Mouse (Mus musculus) embryonic stem cell, embryonic (primary cell): ENCODE results near the gene Dact3.

Source experiments
- CTCF ChIA-PET, 4 experiments: fragments of 300-600 bp in 2 of 4; fragments of 350-600 bp in 2 of 4; sonication (Branson Sonifier 250); formaldehyde crosslinking; loops; one replicate each; lab custom pipeline; 2022; ENCODE audit warnings: inconsistent platforms in 2 of 4; lab: Charles Lee
- POLR2A ChIA-PET, 4 experiments: fragments of 300-600 bp in 2 of 4; fragments of 350-600 bp in 2 of 4; sonication (Branson Sonifier 250); formaldehyde crosslinking; loops; one replicate each; lab custom pipeline; 2022; ENCODE audit warnings: antibody characterized with exemption in 4 of 4, inconsistent platforms in 1 of 4; lab: Charles Lee

Gene Dact3

GRCm38 (mm10) chr7:16874756-16875309, 284 bp upstream of the Dact3 start:
- ChIA-PET CTCF (interaction anchor here (0.6 to 4.1 kb wide), 45 partner anchors 9 to 245 kb away, joined by 3 to 78 read pairs (median 5); partner anchors contain the start of genes Gng8 (in 4 of the 4), Calm3 (in 1 of the 4), Prkd2 (in 1 of the 4) and Psg16 (in 1 of the 4)), POLR2A (interaction anchor here (0.5 to 3.6 kb wide), 47 partner anchors 9 to 915 kb away, joined by 3 to 29 read pairs (median 5); partner anchors contain the start of genes Gng8 (in 4 of the 4), Slc1a5 (in 3 of the 4), Calm3 (in 2 of the 4) and Ap2s1 (in 1 of the 4))

GRCm38 (mm10) chr7:16875326-16875725, 209 bp downstream of the Dact3 start:
- POLR2A ChIA-PET = interaction anchor here (0.5 to 3.6 kb wide), 40 partner anchors 9 to 181 kb away, joined by 3 to 29 read pairs (median 5); partner anchors contain the start of genes Gng8 (in 4 of the 4), Slc1a5 (in 3 of the 4), Calm3 (in 2 of the 4) and Ap2s1 (in 1 of the 4)
- CTCF ChIA-PET = interaction anchor here in 3 of 4 experiments (0.6 to 4.1 kb wide), 34 partner anchors 9 to 246 kb away, joined by 3 to 78 read pairs (median 6); partner anchors contain the start of genes Gng8 (in 3 of the 3), Calm3 (in 1 of the 3) and Psg16 (in 1 of the 3)

GRCm38 (mm10) chr7:16876006-16876405, 889 bp downstream of the Dact3 start:
- CTCF ChIA-PET = interaction anchor here in 1 of 4 experiments (1.0 to 4.1 kb wide), 6 partner anchors 15 to 247 kb away, joined by 5 to 78 read pairs (median 14); partner anchors contain the start of gene Gng8

GRCm38 (mm10) chr7:16876608-16877007, 1.5 kb downstream of the Dact3 start:
- ChIA-PET POLR2A (interaction anchor here in 3 of 4 experiments (0.8 to 3.6 kb wide), 7 partner anchors 8 to 27 kb away, joined by 3 to 20 read pairs (median 7); partner anchors contain the start of gene Gng8 (in 2 of the 3)), CTCF (interaction anchor here in 1 of 4 experiments (1.0 to 4.1 kb wide), 4 partner anchors 15 to 60 kb away, joined by 5 to 78 read pairs (median 10); partner anchors contain the start of gene Gng8)

More at GRCm38 (mm10) chr7:16876006-16876405, 889 bp downstream of the Dact3 start:
- POLR2A ChIA-PET = interaction anchor here in 3 of 4 experiments (0.7 to 3.6 kb wide), 9 partner anchors 9 to 146 kb away, joined by 3 to 20 read pairs (median 7); partner anchors contain the start of gene Gng8 (in 2 of the 3)

GRCm38 (mm10) chr7:16877717-16878116, 2.6 kb downstream of the Dact3 start:
- ChIA-PET POLR2A (interaction anchor here in 1 of 4 experiments (2.7 kb wide), 1 partner anchor 14 kb away, joined by 9 read pairs; the partner anchor contains the start of gene Gng8), CTCF (interaction anchor here in 2 of 4 experiments (0.7 to 1.0 kb wide), 2 partner anchors 13 to 17 kb away, joined by 3 read pairs; no protein-coding TSS in a partner anchor)

GRCm38 (mm10) chr7:16879796-16880547, 4.9 kb downstream of the Dact3 start:
- CTCF ChIA-PET = interaction anchor here in 2 of 4 experiments (0.5 to 2.1 kb wide), 2 partner anchors 15 to 128 kb away, joined by 4 to 8 read pairs; no protein-coding TSS in a partner anchor
- POLR2A ChIA-PET = interaction anchor here in 2 of 4 experiments (0.6 to 2.2 kb wide), 4 partner anchors 12 to 88 kb away, joined by 3 to 10 read pairs (median 4); partner anchors contain the start of genes Gng8 (in 1 of the 2) and Ptgir (in 1 of the 2)

GRCm38 (mm10) chr7:16880615-16881014, 5.5 kb downstream of the Dact3 start:
- CTCF ChIA-PET = interaction anchor here in 3 of 4 experiments (0.5 to 3.0 kb wide), 5 partner anchors 11 to 127 kb away, joined by 4 to 11 read pairs (median 5); partner anchors contain the start of gene Gng8 (in 1 of the 3)
- POLR2A ChIA-PET = interaction anchor here in 2 of 4 experiments (0.6 to 2.2 kb wide), 6 partner anchors 11 to 88 kb away, joined by 3 to 10 read pairs (median 4); partner anchors contain the start of genes Gng8 (in 1 of the 2) and Ptgir (in 1 of the 2)

GRCm38 (mm10) chr7:16883162-16883561, 8.0 kb downstream of the Dact3 start:
- CTCF ChIA-PET = interaction anchor here (0.6 to 3.0 kb wide), 7 partner anchors 9 to 41 kb away, joined by 3 to 15 read pairs (median 4); partner anchors contain the start of genes Gng8 (in 3 of the 4) and Dact3 (in 1 of the 4)
- POLR2A ChIA-PET = interaction anchor here in 3 of 4 experiments (1.6 to 2.9 kb wide), 3 partner anchors 9 to 14 kb away, joined by 5 to 8 read pairs (median 6); partner anchors contain the start of gene Gng8 (in 1 of the 3)

- CTCF ChIA-PET = interaction anchor here in 2 of 4 experiments (0.9 to 2.1 kb wide), 8 partner anchors 10 to 118 kb away, joined by 3 to 15 read pairs (median 4); partner anchors contain the start of genes Calm3 (in 1 of the 2), Dact3 (in 1 of the 2) and Pnmal2 (in 1 of the 2)
- POLR2A ChIA-PET = interaction anchor here in 3 of 4 experiments (0.6 to 2.9 kb wide), 13 partner anchors 8 to 598 kb away, joined by 3 to 8 read pairs (median 4); partner anchors contain the start of genes Calm3 (in 2 of the 3), Dact3 (in 2 of the 3) and Ccdc9 (in 1 of the 3)
Measured at GRCm38 (mm10) chr7:16884334-16884733, 9.2 kb downstream of the Dact3 start.

- ChIA-PET POLR2A (interaction anchor here in 3 of 4 experiments (0.8 to 2.9 kb wide), 8 partner anchors 9 to 15 kb away, joined by 3 to 8 read pairs (median 4); partner anchors contain the start of gene Dact3 (in 2 of the 3)), CTCF (interaction anchor here in 1 of 4 experiments (0.7 to 1.7 kb wide), 6 partner anchors 10 to 117 kb away, joined by 3 to 5 read pairs (median 3); partner anchors contain the start of genes Calm3 and Pnmal2)
Measured at GRCm38 (mm10) chr7:16885271-16885776, 10.2 kb downstream of the Dact3 start.

GRCm38 (mm10) chr7:16885905-16886304, 10.8 kb downstream of the Dact3 start:
- ChIA-PET CTCF (interaction anchor here in 1 of 4 experiments (1.0 kb wide), 1 partner anchor 9 kb away, joined by 4 read pairs; no protein-coding TSS in a partner anchor), POLR2A (interaction anchor here in 3 of 4 experiments (0.6 to 1.6 kb wide), 3 partner anchors 11 to 163 kb away, joined by 3 to 4 read pairs (median 4); partner anchors contain the start of gene Dact3 (in 1 of the 3))

- POLR2A ChIA-PET = interaction anchor here in 3 of 4 experiments (0.6 to 2.5 kb wide), 21 partner anchors 10 to 760 kb away, joined by 3 to 29 read pairs (median 6); partner anchors contain the start of gene Dact3 (in 3 of the 3)
- CTCF ChIA-PET = interaction anchor here in 3 of 4 experiments (0.6 to 2.5 kb wide), 19 partner anchors 12 to 627 kb away, joined by 3 to 78 read pairs (median 4); partner anchors contain the start of genes Dact3 (in 3 of the 3) and Ptgir (in 1 of the 3)
Measured at GRCm38 (mm10) chr7:16890536-16890935, 15.4 kb downstream of the Dact3 start.

GRCm38 (mm10) chr7:16890944-16891343, 15.8 kb downstream of the Dact3 start:
- POLR2A ChIA-PET = interaction anchor here (0.6 to 2.5 kb wide), 27 partner anchors 9 to 761 kb away, joined by 3 to 29 read pairs (median 5); partner anchors contain the start of genes Dact3 (in 4 of the 4) and Calm3 (in 1 of the 4)

GRCm38 (mm10) chr7:16891641-16892351, 16.7 kb downstream of the Dact3 start, which contains the start of gene Gng8:
Gng8 (plus strand) TSS chr7:16891786.
- ChIA-PET POLR2A (interaction anchor here (0.6 to 2.5 kb wide), 36 partner anchors 9 to 275 kb away, joined by 3 to 29 read pairs (median 5); partner anchors contain the start of genes Dact3 (in 4 of the 4) and Calm3 (in 1 of the 4)), CTCF (interaction anchor here (0.5 to 2.5 kb wide), 71 partner anchors 9 to 606 kb away, joined by 3 to 78 read pairs (median 4); partner anchors contain the start of genes Dact3 (in 4 of the 4), Calm3 (in 2 of the 4), Ptgir (in 2 of the 4) and Ap2s1 (in 1 of the 4))

More at GRCm38 (mm10) chr7:16890944-16891343, 15.8 kb downstream of the Dact3 start:
- CTCF ChIA-PET = interaction anchor here in 3 of 4 experiments (0.6 to 2.5 kb wide), 31 partner anchors 10 to 628 kb away, joined by 3 to 78 read pairs (median 4); partner anchors contain the start of genes Dact3 (in 3 of the 3), Calm3 (in 2 of the 3) and Ptgir (in 1 of the 3)
